Mouse (Mus musculus) ES-Bruce4 (cell line): ENCODE measurements around the gene Peli1.

ENCODE experiments used
- CTCF ChIP-seq: IDR thresholded peaks from one replicate; pipeline ENCODE4 v1.8.1; 2011; ENCODE audit warnings: low read depth, low read length
- POLR2A ChIP-seq: IDR thresholded peaks from one replicate; pipeline ENCODE4 v1.8.1; 2011; ENCODE audit warnings: low read length; ENCODE audit not compliant: insufficient read depth

- TF ChIP-seq CTCF, result peak; percentile 7
- no peak for TF ChIP-seq POLR2A
Observed at GRCm38 (mm10) chr11:21096590-21096989, 5.5 kb downstream of the Peli1 start.
